Mouse (Mus musculus): ENCODE measurements around the gene Ly9.

DNA sequence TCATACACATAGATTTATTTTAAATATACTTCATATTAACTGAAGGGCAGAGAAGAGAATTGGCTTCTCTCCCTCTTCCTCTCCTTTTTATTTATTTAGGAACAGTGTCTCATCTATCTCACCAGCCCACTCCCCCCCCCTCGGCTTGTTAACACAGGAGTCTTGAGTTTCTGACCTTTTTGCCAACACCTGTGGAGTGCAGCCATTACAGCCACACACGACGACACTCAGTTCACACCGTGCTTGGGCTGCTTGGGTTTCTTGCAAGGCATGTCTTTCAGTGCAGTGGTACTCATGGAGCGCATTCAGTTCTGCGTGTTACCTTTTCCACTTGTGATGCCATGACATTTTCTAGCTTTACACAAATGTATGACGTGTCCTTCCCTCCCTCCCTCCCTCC, 22.8 kb upstream of the Ly9 start:
- TF ChIP-seq POLR2A (IDR thresholded peaks at IDR 0.05; ENCODE audit: borderline replicate concordance, low read depth, low read length) (no peak), CTCF (IDR thresholded peaks at IDR 0.05; ENCODE audit: low read depth, low read length) (no peak)

Measured in bone marrow macrophage, adult 2 months (primary cell).